Mouse (Mus musculus): ENCODE data around the gene Gm3233. TPM values are rescaled to one million over a fixed set of nuclear protein-coding genes. Genes with fewer than 3 reads are reported as not detected.
"Not testable (repeated sequence)": the region's sequence is repeated elsewhere in the genome, so short reads cannot be mapped to it uniquely, and the experiment has no call there.

The Gm3233 gene
- polyA plus RNA-seq, 1 experiment: not detected

- TF ChIP-seq CTCF (IDR thresholded peaks at IDR 0.05; ENCODE audit: extremely low read depth, insufficient read length, insufficient replicate concordance, low read depth, low read length) (no peak), POLR2A (IDR thresholded peaks at IDR 0.05; ENCODE audit: low read depth, low read length) (no peak)
- no peak overlapping the region for H3K27ac ChIP-seq (ENCODE audit: insufficient read depth, low read depth, low read length)
- no peaks in the 10 kb centered on the region for H3K27me3 ChIP-seq (ENCODE audit: control insufficient read depth, insufficient read depth, low read length)
- no peak overlapping the region for H3K4me3 ChIP-seq (ENCODE audit: low read depth, low read length)
- H3K4me1 ChIP-seq (ENCODE audit: control insufficient read depth, insufficient read depth, insufficient read length, low read length): no peaks in the 10 kb centered on the region
- H3K36me3 ChIP-seq (ENCODE audit: control insufficient read depth, insufficient read depth, low read length): no peaks in the 10 kb centered on the region
- WGBS: 61% methylated on average over 4 of the region's 4 CpGs
These were observed 45.7 kb downstream of the Gm3233 start for GRCm38 (mm10) chr10:77713734-77714133.

- H3K4me3 ChIP-seq (ENCODE audit: low read depth, low read length); H3K4me1 ChIP-seq (ENCODE audit: control insufficient read depth, insufficient read depth, insufficient read length, low read length): not testable (repeated sequence)
These were observed 48.3 kb downstream of the Gm3233 start, which contains the start of gene Gm10024 for GRCm38 (mm10) chr10:77711157-77711556. Gene Gm10024, plus strand, starts transcription at chr10:77711457.

GRCm38 (mm10) chr10:77709831-77710230 lies 49.7 kb downstream of the Gm3233 start:
- Histone ChIP-seq H3K4me3 (ENCODE audit: low read depth, low read length) (no peak overlapping the region), H3K27me3 (ENCODE audit: control insufficient read depth, insufficient read depth, low read length) (no peaks in the 10 kb centered on the region), H3K4me1 (ENCODE audit: control insufficient read depth, insufficient read depth, insufficient read length, low read length) (no peaks in the 10 kb centered on the region), H3K27ac (ENCODE audit: insufficient read depth, low read depth, low read length) (no peak overlapping the region), H3K36me3 (ENCODE audit: control insufficient read depth, insufficient read depth, low read length) (no peaks in the 10 kb centered on the region)
- TF ChIP-seq CTCF (IDR thresholded peaks at IDR 0.05; ENCODE audit: extremely low read depth, insufficient read length, insufficient replicate concordance, low read depth, low read length) (no peak), POLR2A (IDR thresholded peaks at IDR 0.05; ENCODE audit: low read depth, low read length) (no peak)
- 72% methylated on average over 3 of the region's 3 CpGs for WGBS

More at GRCm38 (mm10) chr10:77711157-77711556, 48.3 kb downstream of the Gm3233 start, which contains the start of gene Gm10024:
- H3K36me3 ChIP-seq (ENCODE audit: control insufficient read depth, insufficient read depth, low read length); H3K27ac ChIP-seq (ENCODE audit: insufficient read depth, low read depth, low read length); H3K27me3 ChIP-seq (ENCODE audit: control insufficient read depth, insufficient read depth, low read length): not testable (repeated sequence)

Other genes starting within 250 kb of the Gm3233 start
- gene Fam207a, start 243.9 kb downstream of the Gm3233 start, polyA plus RNA-seq (2012; rRNA removed): 20.4 and 36.4 TPM in 2 replicates
- 14.3 and 17.4 TPM in 2 replicates for gene Itgb2, start 229.4 kb downstream of the Gm3233 start, polyA plus RNA-seq (2012; rRNA removed)
- gene Pttg1ip, start 178.0 kb downstream of the Gm3233 start, polyA plus RNA-seq (2012; rRNA removed): 82.9 and 176 TPM in 2 replicates
- gene Sumo3, start 153.6 kb downstream of the Gm3233 start, polyA plus RNA-seq (2012; rRNA removed): 129 and 254 TPM in 2 replicates
- not detected in 2 replicates for gene Gm49325, start 153.5 kb downstream of the Gm3233 start, polyA plus RNA-seq (2012; rRNA removed)
- gene Ube2g2, start 137.4 kb downstream of the Gm3233 start, polyA plus RNA-seq (2012; rRNA removed): 16.5 and 20.9 TPM in 2 replicates
- gene Tspear, start 73.1 kb downstream of the Gm3233 start, polyA plus RNA-seq (2012; rRNA removed): 0.11 and 0.33 TPM in 2 replicates
- not detected in 2 replicates for gene Gm19402, start 68.9 kb downstream of the Gm3233 start, polyA plus RNA-seq (2012; rRNA removed)
- gene Gm9508, start 62.4 kb downstream of the Gm3233 start, polyA plus RNA-seq (2012; rRNA removed): not detected in 2 replicates
- gene Gm10272, start 53.1 kb downstream of the Gm3233 start, polyA plus RNA-seq (2012; rRNA removed): not detected in 2 replicates
- gene Gm10024, start 48.2 kb downstream of the Gm3233 start, polyA plus RNA-seq (2012; rRNA removed): not detected in 2 replicates
- gene Gm10142, start 43.9 kb downstream of the Gm3233 start, polyA plus RNA-seq (2012; rRNA removed): 0.85 TPM in 1 of 2 replicates, not detected in the other
- gene Krtap12-1, start 39.1 kb downstream of the Gm3233 start, polyA plus RNA-seq (2012; rRNA removed): not detected in 2 replicates
- gene Gm10100, start 33.2 kb downstream of the Gm3233 start, polyA plus RNA-seq (2012; rRNA removed): not detected in 2 replicates
- gene Gm18596, start 17.0 kb downstream of the Gm3233 start, polyA plus RNA-seq (2012; rRNA removed): not detected in 2 replicates
- not detected in 2 replicates for gene Gm9736, start 8.3 kb downstream of the Gm3233 start, polyA plus RNA-seq (2012; rRNA removed)
- gene Gm3238, start 11.6 kb upstream of the Gm3233 start, polyA plus RNA-seq (2012; rRNA removed): not detected in 2 replicates
- gene Gm7138, start 17.3 kb upstream of the Gm3233 start, polyA plus RNA-seq (2012; rRNA removed): not detected in 2 replicates
- not detected in 2 replicates for gene Gm3250, start 22.9 kb upstream of the Gm3233 start, polyA plus RNA-seq (2012; rRNA removed)
- not detected in 2 replicates for gene Gm7137, start 28.5 kb upstream of the Gm3233 start, polyA plus RNA-seq (2012; rRNA removed)
- not detected in 2 replicates for gene Gm9639, start 35.4 kb upstream of the Gm3233 start, polyA plus RNA-seq (2012; rRNA removed)
- gene Gm19668, start 39.5 kb upstream of the Gm3233 start, polyA plus RNA-seq (2012; rRNA removed): not detected in 2 replicates
- gene Gm9507, start 52.2 kb upstream of the Gm3233 start, polyA plus RNA-seq (2012; rRNA removed): not detected in 2 replicates
- gene Gm2696, start 55.0 kb upstream of the Gm3233 start, polyA plus RNA-seq (2012; rRNA removed): not detected in 2 replicates
- gene Krtap10-4, start 67.4 kb upstream of the Gm3233 start, polyA plus RNA-seq (2012; rRNA removed): not detected in 2 replicates
- 0.09 TPM in 1 of 2 replicates, not detected in the other for gene Krtap10-10, start 76.3 kb upstream of the Gm3233 start, polyA plus RNA-seq (2012; rRNA removed)
- not detected in 2 replicates for gene Gm36176, start 87.1 kb upstream of the Gm3233 start, polyA plus RNA-seq (2012; rRNA removed)
- not detected in 2 replicates for gene Gm10318, start 93.2 kb upstream of the Gm3233 start, polyA plus RNA-seq (2012; rRNA removed)
- not detected in 2 replicates for gene Gm3285, start 102.3 kb upstream of the Gm3233 start, polyA plus RNA-seq (2012; rRNA removed)
- gene Lrrc3, start 142.9 kb upstream of the Gm3233 start, polyA plus RNA-seq (2012; rRNA removed): 4.0 and 5.3 TPM in 2 replicates
- gene Trpm2, start 210.9 kb upstream of the Gm3233 start, polyA plus RNA-seq (2012; rRNA removed): 1.8 and 3.4 TPM in 2 replicates
- gene 1810043G02Rik, start 218.8 kb upstream of the Gm3233 start, polyA plus RNA-seq (2012; rRNA removed): 11.0 and 14.6 TPM in 2 replicates

Data from small intestine, adult 2 months (tissue).